In the genomic region with DNA sequence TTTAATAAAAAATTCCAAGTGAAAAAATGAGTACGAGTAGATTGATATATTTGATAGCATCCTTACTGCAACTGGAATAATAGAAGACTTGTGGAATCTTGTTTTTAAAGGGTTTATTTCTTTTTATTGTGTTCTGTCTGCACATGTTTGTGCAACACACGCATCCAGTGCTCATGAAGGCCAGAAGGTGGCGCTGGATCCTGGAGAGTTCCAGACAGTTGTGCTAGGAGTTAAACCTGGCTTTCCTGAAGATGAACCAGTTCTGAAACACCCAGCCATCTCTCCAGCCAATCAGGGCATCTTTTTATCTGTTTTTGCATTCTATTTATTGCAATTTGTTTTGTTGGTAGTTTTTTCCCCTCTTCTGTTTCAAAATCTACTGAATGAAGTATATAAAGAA, we compare ENCODE assay signal across 7 mouse cellular contexts. TPM values are rescaled to one million over a fixed set of nuclear protein-coding genes. Genes with fewer than 3 reads are reported as not detected.
DNase-seq lines count a peak whose midpoint lies in the region; ATAC-seq and TF ChIP-seq lines count a peak whose summit lies in the region.

No protein-coding gene starts in this region.

- H3K27me3 ChIP-seq in midbrain, embryonic 11.5 days (ENCODE audit: control insufficient read depth, insufficient read depth, low read length), result no peaks in the 10 kb centered on the region
- no peaks in the 10 kb centered on the region for H3K27me3 ChIP-seq in midbrain, embryonic 13.5 days
- no peaks in the 10 kb centered on the region for H3K27me3 ChIP-seq in Patski
- no peaks in the 10 kb centered on the region for H3K27me3 ChIP-seq in cerebellum, adult 2 months (ENCODE audit: control insufficient read depth, insufficient read depth, low read length)
- no peaks in the 10 kb centered on the region for H3K27me3 ChIP-seq in liver, embryonic 14.5 days (ENCODE audit: control insufficient read depth, insufficient read depth, low read length)

- no peak for TF ChIP-seq POLR2A in cerebellum, adult 2 months (IDR thresholded peaks at IDR 0.05; ENCODE audit: borderline replicate concordance, insufficient read depth, low read length)

- no peaks in the 10 kb centered on the region for H3K36me3 ChIP-seq in midbrain, embryonic 11.5 days (ENCODE audit: control insufficient read depth, insufficient read depth, low read length)
- 0 out of 2 replicates have a peak, but pooled peaks cover 4% of the 10 kb centered on the region for H3K36me3 ChIP-seq in midbrain, embryonic 13.5 days
- no peaks in the 10 kb centered on the region for H3K36me3 ChIP-seq in liver, embryonic 14.5 days (replicated peaks; ENCODE audit: control insufficient read depth, insufficient read depth, low read depth)

- peak; percentile 86 for DNase-seq in midbrain, embryonic 11.5 days (ENCODE audit: low spot score, missing footprints)
- no peak for DNase-seq in Patski (ENCODE audit: low read depth, low spot score)
- peak; percentile 24 to 31 for DNase-seq in cerebellum, adult 2 months
- DNase-seq in liver, embryonic 14.5 days (ENCODE audit: low read depth in 3 of 3, low spot score in 3 of 3), result peak; percentile 39 to 60 (median 46)
- peak; percentile 65 for DNase-seq in right cerebral cortex, postnatal 14 days

- H3K4me3 ChIP-seq in midbrain, embryonic 11.5 days (ENCODE audit: low read depth, low read length), result no peak overlapping the region
- no peak overlapping the region for H3K4me3 ChIP-seq in midbrain, embryonic 13.5 days (replicated peaks)
- H3K4me3 ChIP-seq in cerebellum, adult 2 months (replicated peaks; ENCODE audit: insufficient read depth, low read depth, low read length), result no peak overlapping the region
- H3K4me3 ChIP-seq in liver, embryonic 14.5 days (ENCODE audit: insufficient read depth in 1 of 2, low read depth in 2 of 2, low read length in 2 of 2), result no peak overlapping the region

- 48% methylated on average over 3 of the region's 3 CpGs for WGBS in midbrain, embryonic 11.5 days
- 44% methylated on average over 3 of the region's 3 CpGs for WGBS in midbrain, embryonic 13.5 days
- WGBS in cerebellum, adult 2 months, result 64% methylated on average over 3 of the region's 3 CpGs
- 29% methylated on average over 3 of the region's 3 CpGs for WGBS in liver, embryonic 14.5 days (ENCODE audit: insufficient replicate concordance)

- POLR2A ChIA-PET in Patski (lab: Charles Lee), result no interaction called here

- no peak overlapping the region for H3K9ac ChIP-seq in midbrain, embryonic 11.5 days (ENCODE audit: low read length)
- H3K9ac ChIP-seq in midbrain, embryonic 13.5 days (replicated peaks), result no peak overlapping the region
- no peak overlapping the region for H3K9ac ChIP-seq in liver, embryonic 14.5 days (replicated peaks)

- TF ChIP-seq EP300 in liver, embryonic 14.5 days (IDR thresholded peaks at IDR 0.05; ENCODE audit: low read depth), result no peak

- no peak for ATAC-seq in midbrain, embryonic 11.5 days (ENCODE audit: low FRiP score)
- no peak for ATAC-seq in midbrain, embryonic 13.5 days
- ATAC-seq in Patski, result peak; percentile 60
- peak; percentile 83 for ATAC-seq in granulocyte monocyte progenitor cell, adult 5-6 weeks (replicated peaks; ENCODE audit: poor library complexity, severe bottlenecking)
- ATAC-seq in liver, embryonic 14.5 days (ENCODE audit: insufficient read depth), result 0 out of 2 replicates have a peak, but pooled peaks have one; percentile 55

- no peak overlapping the region for H3K4me2 ChIP-seq in midbrain, embryonic 11.5 days
- no peak overlapping the region for H3K4me2 ChIP-seq in midbrain, embryonic 13.5 days (replicated peaks)
- H3K4me2 ChIP-seq in liver, embryonic 14.5 days (ENCODE audit: low read depth), result no peak overlapping the region

- TF ChIP-seq CTCF in Patski (IDR thresholded peaks at IDR 0.05), result peak; percentile 94
- peak; percentile 65 for TF ChIP-seq CTCF in cerebellum, adult 2 months (IDR thresholded peaks at IDR 0.05; ENCODE audit: borderline replicate concordance, insufficient read depth, low read depth, low read length)
- peak; percentile 88 for TF ChIP-seq CTCF in liver, embryonic 14.5 days (IDR thresholded peaks at IDR 0.05; ENCODE audit: low read depth)

- H3K4me1 ChIP-seq in midbrain, embryonic 11.5 days (ENCODE audit: control insufficient read depth, insufficient read depth, low read length), result no peaks in the 10 kb centered on the region
- no peaks in the 10 kb centered on the region for H3K4me1 ChIP-seq in midbrain, embryonic 13.5 days (replicated peaks)
- H3K4me1 ChIP-seq in cerebellum, adult 2 months (ENCODE audit: control insufficient read depth, insufficient read depth, low read length), result no peaks in the 10 kb centered on the region; the same call in 1 of the 2 replicates
- H3K4me1 ChIP-seq in liver, embryonic 14.5 days (replicated peaks; ENCODE audit: control insufficient read depth in 2 of 2, insufficient read depth in 2 of 2, low read length in 1 of 2), result peaks cover 0 to 6% of the 10 kb centered on the region in 2 experiments; a peak in 2 of 4 replicates

- in situ Hi-C loops in Patski (cut with MboI; ENCODE audit: low pct_unique_long_range_greater_than_20kb), result no loop called here

- CTCF ChIA-PET in Patski (lab: Charles Lee), result interaction anchor here (0.7 to 4.0 kb wide), 7 partner anchors 9 to 140 kb away, joined by 3 to 23 read pairs (median 3); no protein-coding TSS in a partner anchor

- no peaks in the 10 kb centered on the region for H3K9me3 ChIP-seq in midbrain, embryonic 11.5 days (ENCODE audit: control insufficient read depth, low read length)
- no peaks in the 10 kb centered on the region for H3K9me3 ChIP-seq in midbrain, embryonic 13.5 days
- no peaks in the 10 kb centered on the region for H3K9me3 ChIP-seq in liver, embryonic 14.5 days (ENCODE audit: control insufficient read depth, low read length)

- no peak overlapping the region for H3K27ac ChIP-seq in midbrain, embryonic 11.5 days (ENCODE audit: low read depth, low read length)
- H3K27ac ChIP-seq in midbrain, embryonic 13.5 days, result no peak overlapping the region
- H3K27ac ChIP-seq in cerebellum, adult 2 months (ENCODE audit: insufficient read depth, low read length), result no peak overlapping the region
- no peak overlapping the region for H3K27ac ChIP-seq in liver, embryonic 14.5 days

RNA-seq across cellular contexts. Expression of a gene that starts 22.4 kb away (rescaled TPM):
- 45.9 and 46.7 TPM in 2 replicates for polyA plus RNA-seq in midbrain, embryonic 11.5 days (2014; fragmentation: Nextera tagmentation; extraction: Ambion mirVana)
- 66.4 and 69.9 TPM in 2 replicates for polyA plus RNA-seq in midbrain, embryonic 13.5 days (2015; fragmentation: Nextera tagmentation; extraction: Ambion mirVana)
- polyA plus RNA-seq in Patski (2021), result 23.4 TPM
- polyA plus RNA-seq in cerebellum, adult 2 months (2012; rRNA removed), result 25.7 and 26.8 TPM in 2 replicates
- 10.4 TPM in 2 replicates for total RNA-seq in granulocyte monocyte progenitor cell, adult 5-6 weeks (2014; fragmentation: Nextera tagmentation)
- 6.5 and 8.4 TPM in 2 replicates for total RNA-seq in granulocyte monocyte progenitor cell, adult 5-6 weeks (2017)
- polyA plus RNA-seq in liver, embryonic 14.5 days (2012; rRNA removed), result 4.9 and 6.6 TPM in 2 replicates
- polyA plus RNA-seq in liver, embryonic 14.5 days (2014; fragmentation: Nextera tagmentation; extraction: Ambion mirVana), result 12.7 and 14.6 TPM in 2 replicates

RNA-seq across cellular contexts. Expression of a gene that starts 22.6 kb away (rescaled TPM):
- polyA plus RNA-seq in midbrain, embryonic 11.5 days (2014; fragmentation: Nextera tagmentation; extraction: Ambion mirVana), result 4.9 and 5.6 TPM in 2 replicates
- polyA plus RNA-seq in midbrain, embryonic 13.5 days (2015; fragmentation: Nextera tagmentation; extraction: Ambion mirVana), result 2.5 and 2.7 TPM in 2 replicates
- polyA plus RNA-seq in Patski (2021), result 2.2 TPM
- 5.4 and 6.0 TPM in 2 replicates for polyA plus RNA-seq in cerebellum, adult 2 months (2012; rRNA removed)
- total RNA-seq in granulocyte monocyte progenitor cell, adult 5-6 weeks (2014; fragmentation: Nextera tagmentation), result 0.77 and 1.8 TPM in 2 replicates
- total RNA-seq in granulocyte monocyte progenitor cell, adult 5-6 weeks (2017), result 0.05 and 0.22 TPM in 2 replicates
- polyA plus RNA-seq in liver, embryonic 14.5 days (2012; rRNA removed), result 2.5 and 2.9 TPM in 2 replicates
- polyA plus RNA-seq in liver, embryonic 14.5 days (2014; fragmentation: Nextera tagmentation; extraction: Ambion mirVana), result 2.4 and 2.9 TPM in 2 replicates

Comparison
In these comparisons a context has a peak if more than half of its experiments do, and no peak if none do; other contexts are left out.
1. ATAC-seq: peak in Patski (single experiment), granulocyte monocyte progenitor cell, adult 5-6 weeks (single experiment) and liver, embryonic 14.5 days (single experiment); none in midbrain, embryonic 11.5 days (single experiment) and midbrain, embryonic 13.5 days (single experiment).
2. Peak in every context shown above with its lines, with median percentiles within 50 percentile points of each other: CTCF ChIP-seq.